Mouse (Mus musculus): ENCODE measurements at regions not wholly inside any gene's neighbourhood (a gene's known extent, or its start where the extent isn't known, plus 50 kb on each side); places are given as distances from the start of the nearest gene placed in this dataset.

- H3K4me1 ChIP-seq (ENCODE audit: control insufficient read depth, insufficient read depth, low read length) = no peaks in the 10 kb centered on the region
- H3K4me3 ChIP-seq (ENCODE audit: insufficient read depth, low read length) = no peak overlapping the region
- TF ChIP-seq POLR2A (IDR thresholded peaks at IDR 0.05; ENCODE audit: extremely low read depth, insufficient read depth, low read length) (no peak), CTCF (IDR thresholded peaks at IDR 0.05; ENCODE audit: extremely low read depth, insufficient read depth, low read length) (no peak)
- H3K27ac ChIP-seq (ENCODE audit: insufficient read depth, low read length) = no peak overlapping the region
Observed at GRCm38 (mm10) chr10:126385644-126386043, 419.7 kb downstream of the Lrig3 start.

GRCm38 (mm10) chr10:126380381-126380780 lies 414.4 kb downstream of the Lrig3 start:
- Histone ChIP-seq H3K27ac (ENCODE audit: insufficient read depth, low read length) (no peak overlapping the region), H3K4me1 (ENCODE audit: control insufficient read depth, insufficient read depth, low read length) (no peaks in the 10 kb centered on the region), H3K4me3 (ENCODE audit: insufficient read depth, low read length) (no peak overlapping the region)
- TF ChIP-seq CTCF (IDR thresholded peaks at IDR 0.05; ENCODE audit: extremely low read depth, insufficient read depth, low read length) (no peak), POLR2A (IDR thresholded peaks at IDR 0.05; ENCODE audit: extremely low read depth, insufficient read depth, low read length) (no peak)

- no peak overlapping the region for H3K27ac ChIP-seq (ENCODE audit: insufficient read depth, low read length)
- H3K4me1 ChIP-seq (ENCODE audit: control insufficient read depth, insufficient read depth, low read length) = no peaks in the 10 kb centered on the region
- no peak overlapping the region for H3K4me3 ChIP-seq (ENCODE audit: insufficient read depth, low read length)
- TF ChIP-seq CTCF (IDR thresholded peaks at IDR 0.05; ENCODE audit: extremely low read depth, insufficient read depth, low read length) (no peak), POLR2A (IDR thresholded peaks at IDR 0.05; ENCODE audit: extremely low read depth, insufficient read depth, low read length) (no peak)
Observed at GRCm38 (mm10) chr10:126379239-126379638, 413.3 kb downstream of the Lrig3 start.

- H3K27ac ChIP-seq (ENCODE audit: insufficient read depth, low read length) = no peak overlapping the region
- no peaks in the 10 kb centered on the region for H3K4me1 ChIP-seq (ENCODE audit: control insufficient read depth, insufficient read depth, low read length)
- H3K4me3 ChIP-seq (ENCODE audit: insufficient read depth, low read length) = no peak overlapping the region
- TF ChIP-seq POLR2A (IDR thresholded peaks at IDR 0.05; ENCODE audit: extremely low read depth, insufficient read depth, low read length) (no peak), CTCF (IDR thresholded peaks at IDR 0.05; ENCODE audit: extremely low read depth, insufficient read depth, low read length) (no peak)
Observed at GRCm38 (mm10) chr10:126373906-126374305, 407.9 kb downstream of the Lrig3 start.

GRCm38 (mm10) chr10:126371881-126372280 lies 405.9 kb downstream of the Lrig3 start:
- H3K27ac ChIP-seq (ENCODE audit: insufficient read depth, low read length) = no peak overlapping the region
- TF ChIP-seq POLR2A (IDR thresholded peaks at IDR 0.05; ENCODE audit: extremely low read depth, insufficient read depth, low read length) (no peak), CTCF (IDR thresholded peaks at IDR 0.05; ENCODE audit: extremely low read depth, insufficient read depth, low read length) (no peak)

GRCm38 (mm10) chr10:126349076-126349475 lies 383.1 kb downstream of the Lrig3 start:
- TF ChIP-seq CTCF (IDR thresholded peaks at IDR 0.05; ENCODE audit: extremely low read depth, insufficient read depth, low read length) (no peak), POLR2A (IDR thresholded peaks at IDR 0.05; ENCODE audit: extremely low read depth, insufficient read depth, low read length) (no peak)

More at GRCm38 (mm10) chr10:126371881-126372280, 405.9 kb downstream of the Lrig3 start:
- H3K4me1 ChIP-seq (ENCODE audit: control insufficient read depth, insufficient read depth, low read length) = no peaks in the 10 kb centered on the region
- no peak overlapping the region for H3K4me3 ChIP-seq (ENCODE audit: insufficient read depth, low read length)

GRCm38 (mm10) chr10:126337426-126337825 lies 371.5 kb downstream of the Lrig3 start:
- no peak for TF ChIP-seq CTCF (IDR thresholded peaks at IDR 0.05; ENCODE audit: extremely low read depth, insufficient read depth, low read length)
- no peak for TF ChIP-seq POLR2A (IDR thresholded peaks at IDR 0.05; ENCODE audit: extremely low read depth, insufficient read depth, low read length)
- Histone ChIP-seq H3K27ac (ENCODE audit: insufficient read depth, low read length) (no peak overlapping the region), H3K4me1 (ENCODE audit: control insufficient read depth, insufficient read depth, low read length) (no peaks in the 10 kb centered on the region), H3K4me3 (ENCODE audit: insufficient read depth, low read length) (no peak overlapping the region)

More at GRCm38 (mm10) chr10:126349076-126349475, 383.1 kb downstream of the Lrig3 start:
- H3K4me3 ChIP-seq (ENCODE audit: insufficient read depth, low read length) = no peak overlapping the region
- H3K27ac ChIP-seq (ENCODE audit: insufficient read depth, low read length) = no peak overlapping the region
- H3K4me1 ChIP-seq (ENCODE audit: control insufficient read depth, insufficient read depth, low read length) = no peaks in the 10 kb centered on the region

GRCm38 (mm10) chr10:126333786-126334185 lies 367.8 kb downstream of the Lrig3 start:
- no peak overlapping the region for H3K4me3 ChIP-seq (ENCODE audit: insufficient read depth, low read length)
- no peak for TF ChIP-seq POLR2A (IDR thresholded peaks at IDR 0.05; ENCODE audit: extremely low read depth, insufficient read depth, low read length)
- TF ChIP-seq CTCF (IDR thresholded peaks at IDR 0.05; ENCODE audit: extremely low read depth, insufficient read depth, low read length) = no peak
- H3K4me1 ChIP-seq (ENCODE audit: control insufficient read depth, insufficient read depth, low read length) = no peaks in the 10 kb centered on the region
- no peak overlapping the region for H3K27ac ChIP-seq (ENCODE audit: insufficient read depth, low read length)

- Histone ChIP-seq H3K4me3 (ENCODE audit: insufficient read depth, low read length) (no peak overlapping the region), H3K4me1 (ENCODE audit: control insufficient read depth, insufficient read depth, low read length) (no peaks in the 10 kb centered on the region), H3K27ac (ENCODE audit: insufficient read depth, low read length) (no peak overlapping the region)
- peak; percentile 70 for TF ChIP-seq CTCF (IDR thresholded peaks at IDR 0.05; ENCODE audit: extremely low read depth, insufficient read depth, low read length)
- no peak for TF ChIP-seq POLR2A (IDR thresholded peaks at IDR 0.05; ENCODE audit: extremely low read depth, insufficient read depth, low read length)
Observed at GRCm38 (mm10) chr10:126330305-126330969, 364.5 kb downstream of the Lrig3 start.

- no peak overlapping the region for H3K27ac ChIP-seq (ENCODE audit: insufficient read depth, low read length)
- no peaks in the 10 kb centered on the region for H3K4me1 ChIP-seq (ENCODE audit: control insufficient read depth, insufficient read depth, low read length)
- TF ChIP-seq CTCF (IDR thresholded peaks at IDR 0.05; ENCODE audit: extremely low read depth, insufficient read depth, low read length) (no peak), POLR2A (IDR thresholded peaks at IDR 0.05; ENCODE audit: extremely low read depth, insufficient read depth, low read length) (no peak)
- no peak overlapping the region for H3K4me3 ChIP-seq (ENCODE audit: insufficient read depth, low read length)
Observed at GRCm38 (mm10) chr10:126320831-126321230, 354.9 kb downstream of the Lrig3 start.
